ENCODE assay signal across 9 mouse cellular contexts in the genomic region with DNA sequence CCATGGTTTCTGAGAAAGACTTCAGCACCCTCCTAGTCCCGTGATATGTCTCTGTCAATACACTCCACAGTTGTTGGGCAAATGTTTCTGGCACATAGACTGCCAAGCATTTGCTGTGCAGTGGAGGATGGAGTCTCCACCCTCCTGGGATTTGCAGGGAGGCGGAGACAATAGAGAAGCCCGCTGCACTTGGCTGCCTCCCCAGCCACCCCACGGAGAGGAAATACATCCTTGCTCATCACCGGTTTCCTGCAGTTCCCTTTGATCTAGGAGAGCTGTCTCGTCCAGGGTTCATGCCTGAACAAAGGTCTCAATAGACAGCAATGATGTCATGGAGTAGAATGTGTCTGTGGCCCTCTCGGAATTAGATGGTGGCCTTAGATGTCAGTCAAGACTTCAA. TPM values are rescaled to one million over a fixed set of nuclear protein-coding genes. Genes with fewer than 3 reads are reported as not detected.
DNase-seq lines count a peak whose midpoint lies in the region; ATAC-seq and TF ChIP-seq lines count a peak whose summit lies in the region.
"Had no signal": no experiment of that assay in that cellular context is flagged by ENCODE, and none has a peak within 500 bp of the region (broad histone marks: within the 10 kb centered on the region; RNA-seq: fewer than 3 reads in every experiment).

No protein-coding gene starts in this region.

- 18% methylated on average over 7 of the region's 7 CpGs for WGBS in hindbrain, embryonic 11.5 days
- WGBS in lung, postnatal 0 days: 17% methylated on average over 7 of the region's 7 CpGs

- H3K27ac ChIP-seq in hindbrain, embryonic 11.5 days (ENCODE audit: low read depth, low read length): no peak overlapping the region
- no peak overlapping the region for H3K27ac ChIP-seq in lung, postnatal 0 days (ENCODE audit: low read length)

- no peaks in the 10 kb centered on the region for H3K4me1 ChIP-seq in hindbrain, embryonic 11.5 days (replicated peaks; ENCODE audit: control insufficient read depth, insufficient read depth, low read length)
- peaks cover 3% of the 10 kb centered on the region; the same call in 1 of the 2 replicates for H3K4me1 ChIP-seq in lung, postnatal 0 days (ENCODE audit: insufficient read depth, low read depth, low read length)

- peaks cover 3% of the 10 kb centered on the region for H3K27me3 ChIP-seq in hindbrain, embryonic 11.5 days (ENCODE audit: control insufficient read depth, insufficient read depth, low read length)
- H3K27me3 ChIP-seq in lung, postnatal 0 days (replicated peaks; ENCODE audit: insufficient read depth, low read length): 0 out of 2 replicates have a peak, but pooled peaks cover 4% of the 10 kb centered on the region

- H3K9me3 ChIP-seq in hindbrain, embryonic 11.5 days (ENCODE audit: control insufficient read depth, low read length): no peaks in the 10 kb centered on the region
- no peaks in the 10 kb centered on the region for H3K9me3 ChIP-seq in lung, postnatal 0 days (ENCODE audit: low read length)

- TF ChIP-seq CTCF in lung, postnatal 0 days (IDR thresholded peaks at IDR 0.05): no peak

- H3K9ac ChIP-seq in hindbrain, embryonic 11.5 days (ENCODE audit: low read depth, low read length): no peak overlapping the region
- no peak overlapping the region for H3K9ac ChIP-seq in lung, postnatal 0 days (replicated peaks; ENCODE audit: low read depth)

- ATAC-seq in CD4-positive, CD25-positive, alpha-beta regulatory T cell, adult 4 months: peak; percentile 29
- ATAC-seq in hindbrain, embryonic 11.5 days (ENCODE audit: low FRiP score): peak; percentile 50; the same call in 1 of the 2 replicates
- peak; percentile 90 for ATAC-seq in lung, postnatal 0 days

- no peak overlapping the region for H3K4me3 ChIP-seq in hindbrain, embryonic 11.5 days (ENCODE audit: low read depth, low read length)
- no peak overlapping the region for H3K4me3 ChIP-seq in lung, postnatal 0 days (ENCODE audit: low read depth, low read length)

- no peaks in the 10 kb centered on the region for H3K36me3 ChIP-seq in hindbrain, embryonic 11.5 days (ENCODE audit: control insufficient read depth, insufficient read depth, low read length)
- no peaks in the 10 kb centered on the region for H3K36me3 ChIP-seq in lung, postnatal 0 days (ENCODE audit: insufficient read depth, low read length)

- DNase-seq in layer of hippocampus, adult 9-11 months: peak; percentile 17
- no peak for DNase-seq in layer of hippocampus, adult 8-10 months (ENCODE audit: low spot score in 2 of 2)
- DNase-seq in embryo, embryonic 10.5 days (ENCODE audit: low spot score): peak; percentile 40
- no peak for DNase-seq in hindbrain, embryonic 11.5 days (ENCODE audit: low spot score)
- DNase-seq in lung, postnatal 0 days (ENCODE audit: low spot score): peak; percentile 71
- DNase-seq in spleen, postnatal 10 days (ENCODE audit: low spot score in 2 of 2): no peak
- no peak for DNase-seq in cerebellum, adult 18-20 months

- no peak overlapping the region for H3K4me2 ChIP-seq in hindbrain, embryonic 11.5 days (replicated peaks; ENCODE audit: low read depth, low read length)
- no peak overlapping the region for H3K4me2 ChIP-seq in lung, postnatal 0 days (replicated peaks; ENCODE audit: low read depth, low read length)

- TF ChIP-seq EP300 in lung, postnatal 0 days (IDR thresholded peaks at IDR 0.05): peak; percentile 69

RNA-seq across cellular contexts. Expression of a gene that starts 4.9 kb away (rescaled TPM):
- total RNA-seq in layer of hippocampus, adult 8-10 months (2022): 1 to 10 TPM; 1.9 to 2.5 (median 2.0) TPM
- under 1 TPM in 1 of 2 experiments, not detected in 1; 0.17 TPM for polyA plus RNA-seq in CD4-positive, CD25-positive, alpha-beta regulatory T cell, adult 4 months (2017; shearing (Covaris generic))
- polyA plus RNA-seq in hindbrain, embryonic 11.5 days (2014; fragmentation: Nextera tagmentation; extraction: Ambion mirVana): 5.8 and 7.2 TPM in 2 replicates
- 2.2 and 2.8 TPM in 2 replicates for polyA plus RNA-seq in lung, postnatal 0 days (2015; fragmentation: Nextera tagmentation; extraction: Ambion mirVana)
- total RNA-seq: neutrophil, adult 5-6 weeks had no signal

RNA-seq across cellular contexts. Expression of a gene that starts 38.5 kb away (rescaled TPM):
- total RNA-seq in layer of hippocampus, adult 8-10 months (2022): 1 to 10 TPM; 4.5 to 6.7 (median 5.6) TPM
- polyA plus RNA-seq in CD4-positive, CD25-positive, alpha-beta regulatory T cell, adult 4 months (2017; shearing (Covaris generic)): 10 to 100 TPM; 10.0 to 11.7 TPM
- polyA plus RNA-seq in hindbrain, embryonic 11.5 days (2014; fragmentation: Nextera tagmentation; extraction: Ambion mirVana): 17.1 and 18.3 TPM in 2 replicates
- polyA plus RNA-seq in lung, postnatal 0 days (2015; fragmentation: Nextera tagmentation; extraction: Ambion mirVana): 5.9 and 6.7 TPM in 2 replicates

Comparison
In these comparisons a context has a peak if more than half of its experiments do, and no peak if none do; other contexts are left out.
1. DNase-seq: peak in layer of hippocampus, adult 9-11 months (single experiment), embryo, embryonic 10.5 days (single experiment) and lung, postnatal 0 days (single experiment); none in layer of hippocampus, adult 8-10 months (0 of 2), hindbrain, embryonic 11.5 days (single experiment), spleen, postnatal 10 days (0 of 2) and cerebellum, adult 18-20 months (0 of 2).
2. ATAC-seq: peak in every context shown above with its lines; median percentile 90 in lung, postnatal 0 days; 50 in hindbrain, embryonic 11.5 days; 29 in CD4-positive, CD25-positive, alpha-beta regulatory T cell, adult 4 months.